Mouse (Mus musculus) lung, postnatal 10 days (tissue): ENCODE data around the gene Ly6g5b.

ENCODE experiments used
- DNase-seq: peaks from one replicate; pipeline ENCODE4 v3.0.0; 2021

Ly6g5b gene

GRCm38 (mm10) chr17:35115046-35116019 lies at the start of gene Ly6g5b:
Gene Ly6g5b (minus strand): TSS chr17:35115428.
- peak; percentile 56 for DNase-seq

- DNase-seq: no peak
These were observed 49.0 kb upstream of the Ly6g5b start for GRCm38 (mm10) chr17:35164218-35164567.

- no peak for DNase-seq
These were observed 48.3 kb upstream of the Ly6g5b start for GRCm38 (mm10) chr17:35163326-35164081.

- peak; percentile 55 for DNase-seq
These were observed 47.5 kb upstream of the Ly6g5b start for GRCm38 (mm10) chr17:35162730-35163129.

- DNase-seq: no peak
These were observed 46.9 kb upstream of the Ly6g5b start for GRCm38 (mm10) chr17:35162121-35162520.

GRCm38 (mm10) chr17:35161421-35161820 lies 46.2 kb upstream of the Ly6g5b start:
- DNase-seq: no peak

- no peak for DNase-seq
These were observed 44.4 kb upstream of the Ly6g5b start for GRCm38 (mm10) chr17:35159638-35160037.

- no peak for DNase-seq
These were observed 43.8 kb upstream of the Ly6g5b start for GRCm38 (mm10) chr17:35158850-35159593.

- no peak for DNase-seq
These were observed 42.5 kb upstream of the Ly6g5b start for GRCm38 (mm10) chr17:35157661-35158175.

GRCm38 (mm10) chr17:35157254-35157653 lies 42.0 kb upstream of the Ly6g5b start:
- no peak for DNase-seq

GRCm38 (mm10) chr17:35156461-35157200 lies 41.4 kb upstream of the Ly6g5b start:
- DNase-seq: no peak

- DNase-seq: no peak
These were observed 40.2 kb upstream of the Ly6g5b start for GRCm38 (mm10) chr17:35155451-35155850.

- no peak for DNase-seq
These were observed 39.4 kb upstream of the Ly6g5b start for GRCm38 (mm10) chr17:35154616-35155015.

- no peak for DNase-seq
These were observed 38.7 kb upstream of the Ly6g5b start for GRCm38 (mm10) chr17:35153931-35154330.

- no peak for DNase-seq
These were observed 37.8 kb upstream of the Ly6g5b start for GRCm38 (mm10) chr17:35153077-35153476.

- no peak for DNase-seq
These were observed 36.9 kb upstream of the Ly6g5b start for GRCm38 (mm10) chr17:35152121-35152520.

- DNase-seq: no peak
These were observed 32.9 kb upstream of the Ly6g5b start for GRCm38 (mm10) chr17:35147922-35148639.

GRCm38 (mm10) chr17:35147348-35147747 lies 32.1 kb upstream of the Ly6g5b start:
- no peak for DNase-seq

- no peak for DNase-seq
These were observed 30.9 kb upstream of the Ly6g5b start for GRCm38 (mm10) chr17:35146139-35146538.

GRCm38 (mm10) chr17:35141971-35142370 lies 26.7 kb upstream of the Ly6g5b start:
- DNase-seq: no peak

GRCm38 (mm10) chr17:35140490-35140996 lies 25.3 kb upstream of the Ly6g5b start:
- no peak for DNase-seq
